22 mouse cellular contexts compared by ENCODE assay signal in genomic region chr1:53795591-53795990, GRCm38 (mm10).
"Had no signal": no experiment of that assay in that cellular context is flagged by ENCODE, and none has a peak within 500 bp of the region (broad histone marks: within the 10 kb centered on the region; RNA-seq: fewer than 3 reads in every experiment).

No protein-coding gene starts in this region.

- H3K4me3 ChIP-seq: gastrocnemius, adult 2 months; heart, adult 2 months; heart, embryonic 13.5 days; heart, embryonic 15.5 days; hindbrain, embryonic 10.5 days; hindbrain, embryonic 12.5 days; limb, embryonic 13.5 days; limb, embryonic 15.5 days; liver, embryonic 12.5 days had no signal

- DNase-seq: gastrocnemius, adult 2 months; gastrocnemius, postnatal 10 days; gastrocnemius, postnatal 25 days; heart, adult 2 months; heart, postnatal 14 days; heart, postnatal 4 days; kidney, adult 11 months; kidney, adult 8-10 months; kidney, postnatal 10 days; kidney, postnatal 36 days; layer of hippocampus, adult 9-11 months; layer of hippocampus, postnatal 36 days; left cerebral cortex, postnatal 4 days had no signal

- H3K27me3 ChIP-seq: heart, embryonic 13.5 days; heart, embryonic 15.5 days; hindbrain, embryonic 12.5 days; limb, embryonic 13.5 days; limb, embryonic 15.5 days; liver, embryonic 12.5 days had no signal

- H3K4me1 ChIP-seq: heart, embryonic 15.5 days; hindbrain, embryonic 10.5 days; hindbrain, embryonic 12.5 days; limb, embryonic 13.5 days; limb, embryonic 15.5 days had no signal

- H3K27ac ChIP-seq: gastrocnemius, adult 2 months; heart, adult 2 months; heart, embryonic 13.5 days; heart, embryonic 15.5 days; hindbrain, embryonic 10.5 days; hindbrain, embryonic 12.5 days; hindbrain, embryonic 14.5 days; limb, embryonic 13.5 days; limb, embryonic 15.5 days; liver, embryonic 12.5 days; liver, embryonic 14.5 days had no signal

- H3K36me3 ChIP-seq: heart, embryonic 13.5 days; heart, embryonic 15.5 days; hindbrain, embryonic 10.5 days; hindbrain, embryonic 12.5 days; limb, embryonic 13.5 days; limb, embryonic 15.5 days; liver, embryonic 12.5 days had no signal
